25 mouse cellular contexts compared by ENCODE assay signal in the genomic region with DNA sequence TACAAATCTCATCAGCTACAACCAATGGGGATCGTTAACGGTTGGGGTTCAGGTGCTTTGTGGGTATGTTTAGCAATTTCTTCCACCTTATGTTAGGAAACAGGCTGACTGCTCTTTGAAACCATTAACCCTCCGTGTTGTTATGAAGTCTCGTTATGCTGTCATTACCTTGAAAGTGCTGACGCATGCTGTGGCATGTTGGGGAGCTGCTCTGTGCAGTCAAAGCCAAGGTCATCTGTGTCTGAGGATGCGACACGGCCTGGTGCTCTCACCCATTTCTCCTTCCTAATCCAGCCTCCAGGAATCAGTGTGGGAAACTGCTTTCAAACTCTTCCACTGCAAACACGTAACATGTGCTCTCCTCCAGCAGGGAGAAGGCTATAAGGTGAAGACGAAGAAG.
DNase-seq lines count a peak whose midpoint lies in the region; ATAC-seq lines count a peak whose summit lies in the region.
"Had no signal": no experiment of that assay in that cellular context is flagged by ENCODE, and none has a peak within 500 bp of the region (broad histone marks: within the 10 kb centered on the region; RNA-seq: fewer than 3 reads in every experiment).

No protein-coding gene starts in this region.

- H3K9me3 ChIP-seq in liver, embryonic 11.5 days (ENCODE audit: control insufficient read depth, low read length) = no peaks in the 10 kb centered on the region
- H3K9me3 ChIP-seq: embryonic facial prominence, embryonic 13.5 days; embryonic facial prominence, embryonic 15.5 days; forebrain, embryonic 13.5 days; forebrain, embryonic 15.5 days had no signal

- H3K4me2 ChIP-seq in liver, embryonic 11.5 days = no peak overlapping the region
- H3K4me2 ChIP-seq: embryonic facial prominence, embryonic 13.5 days; embryonic facial prominence, embryonic 15.5 days; forebrain, embryonic 13.5 days; forebrain, embryonic 15.5 days had no signal

- H3K9ac ChIP-seq in liver, embryonic 11.5 days (ENCODE audit: low read depth, low read length) = no peak overlapping the region
- H3K9ac ChIP-seq: embryonic facial prominence, embryonic 13.5 days; embryonic facial prominence, embryonic 15.5 days; forebrain, embryonic 13.5 days; forebrain, embryonic 15.5 days; forebrain, postnatal 0 days had no signal

- H3K36me3 ChIP-seq in liver, embryonic 11.5 days (ENCODE audit: control insufficient read depth, insufficient read depth, low read length) = no peaks in the 10 kb centered on the region
- H3K36me3 ChIP-seq: G1E had no signal

- no peak for ATAC-seq in erythroblast, adult 5-6 weeks (replicated peaks; ENCODE audit: low FRiP score, poor library complexity, severe bottlenecking)
- ATAC-seq in liver, embryonic 11.5 days (replicated peaks; ENCODE audit: low FRiP score) = no peak
- ATAC-seq: activated CD4-positive, CD25-positive, alpha-beta regulatory T cell, adult 4 months; CD4-positive, CD25-positive, alpha-beta regulatory T cell, adult 4 months; forebrain, embryonic 13.5 days; forebrain, embryonic 15.5 days; forebrain, postnatal 0 days; Patski had no signal

- H3K4me1 ChIP-seq in liver, embryonic 11.5 days (replicated peaks; ENCODE audit: control insufficient read depth, insufficient read depth, low read length) = no peaks in the 10 kb centered on the region
- H3K4me1 ChIP-seq: forebrain, embryonic 13.5 days; forebrain, embryonic 15.5 days had no signal

- no peaks in the 10 kb centered on the region for H3K27me3 ChIP-seq in liver, embryonic 11.5 days (replicated peaks; ENCODE audit: control insufficient read depth, insufficient read depth, low read length)
- H3K27me3 ChIP-seq: CH12.LX; embryonic facial prominence, embryonic 13.5 days; embryonic facial prominence, embryonic 15.5 days; forebrain, embryonic 13.5 days; forebrain, embryonic 15.5 days; Patski had no signal

- no peak overlapping the region for H3K4me3 ChIP-seq in liver, embryonic 11.5 days (ENCODE audit: low read depth, low read length)
- H3K4me3 ChIP-seq: embryonic facial prominence, embryonic 13.5 days; embryonic facial prominence, embryonic 15.5 days; forebrain, embryonic 13.5 days; forebrain, embryonic 15.5 days had no signal

- no peak overlapping the region for H3K27ac ChIP-seq in liver, embryonic 11.5 days (ENCODE audit: low read depth, low read length)
- H3K27ac ChIP-seq: embryonic facial prominence, embryonic 13.5 days; embryonic facial prominence, embryonic 15.5 days; forebrain, embryonic 13.5 days; forebrain, embryonic 15.5 days had no signal

- WGBS in liver, embryonic 11.5 days = 87% methylated on average over 9 of the region's 9 CpGs

- peak; percentile 58 to 68 for DNase-seq in adrenal gland, adult (ENCODE audit: inconsistent age in 2 of 2, low spot score in 1 of 2)
- no peak for DNase-seq in adrenal gland, postnatal 4 days (ENCODE audit: low spot score in 2 of 2)
- DNase-seq in adrenal gland, adult 2 months = peak; percentile 50
- DNase-seq in adrenal gland, postnatal 10 days = peak; percentile 22
- peak; percentile 26 for DNase-seq in adrenal gland, postnatal 25 days
- DNase-seq in spleen, postnatal 14 days (ENCODE audit: low spot score in 2 of 2) = no peak
- DNase-seq in liver, embryonic 11.5 days (ENCODE audit: low spot score) = no peak
- DNase-seq: B cell, adult 2 months; cerebellum, adult 18-20 months; cerebellum, adult 8-10 months; cerebellum, adult 9-11 months; cerebellum, postnatal 14 days; cerebellum, postnatal 36 days; embryo, embryonic 11 days; forebrain, postnatal 0 days had no signal

Comparison
In these comparisons a context has a peak if more than half of its experiments do, and no peak if none do; other contexts are left out.
1. DNase-seq: peak in adrenal gland, adult (2 of 2), adrenal gland, adult 2 months (single experiment), adrenal gland, postnatal 10 days (single experiment) and adrenal gland, postnatal 25 days (single experiment); none in adrenal gland, postnatal 4 days (0 of 2), spleen, postnatal 14 days (0 of 2) and liver, embryonic 11.5 days (single experiment).